Mouse (Mus musculus): ENCODE measurements around the gene Mettl21a. TPM values are rescaled to one million over a fixed set of nuclear protein-coding genes. Genes with fewer than 3 reads are reported as not detected.
"Not testable (repeated sequence)": the region's sequence is repeated elsewhere in the genome, so short reads cannot be mapped to it uniquely, and the experiment has no call there.

Gene Mettl21a
- polyA plus RNA-seq (2012): 0.17 and 0.26 TPM in 2 replicates

DNA sequence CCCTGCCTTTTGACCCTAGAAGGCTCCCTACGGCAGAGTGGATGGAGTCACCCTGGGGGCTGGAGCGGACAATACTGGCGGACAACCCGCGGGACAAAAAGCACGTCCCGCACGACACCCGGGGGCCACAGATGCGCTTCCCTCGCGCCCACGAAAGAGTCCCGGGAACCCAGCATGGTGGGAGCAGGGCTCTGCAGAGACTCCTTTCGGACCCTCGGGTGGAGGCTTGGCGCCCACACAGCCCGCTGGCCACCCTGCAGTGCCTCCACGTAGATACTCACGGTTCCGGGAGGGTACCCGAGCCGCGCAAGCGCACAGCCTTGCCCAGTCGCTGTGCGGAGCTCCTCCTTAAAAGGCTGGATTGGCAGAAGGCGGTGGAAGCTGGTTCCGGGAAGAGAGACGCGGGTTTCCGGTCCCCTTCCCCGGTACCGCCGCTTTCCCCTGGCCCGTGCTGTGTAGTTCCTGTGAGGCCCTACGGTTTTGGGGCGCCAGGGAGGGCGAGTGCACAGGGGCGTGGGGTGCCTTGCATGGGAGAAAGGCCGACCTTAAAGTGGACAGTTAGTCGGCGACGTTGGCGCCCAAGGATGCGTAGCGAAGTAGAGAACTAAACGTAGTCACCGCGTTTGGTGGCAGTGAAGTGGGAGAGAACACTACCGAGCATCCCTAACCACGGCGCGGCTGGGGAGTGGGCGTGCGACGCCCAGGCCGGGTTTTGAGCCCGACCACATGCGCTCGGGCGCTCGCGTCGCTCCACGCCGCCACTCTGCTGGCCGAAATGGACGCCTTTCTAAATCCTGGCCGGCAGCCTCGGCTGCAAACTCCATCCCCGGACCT is at the start of gene Mettl21a:
Mettl21a (minus strand) TSS at position 362 of the 834 bp plus-strand sequence.
- Histone ChIP-seq H3K9me3 (ENCODE audit: control insufficient read depth, low read length) (no peaks in the 10 kb centered on the region), H3K36me3 (ENCODE audit: control insufficient read depth) (peaks cover 23% of the 10 kb centered on the region), H3K27me3 (ENCODE audit: control insufficient read depth) (no peaks in the 10 kb centered on the region), H3K4me1 (ENCODE audit: control insufficient read depth) (peaks cover 35% of the 10 kb centered on the region), H3K4me3 (replicated peaks) (peak within 1 kb of the TSS; percentile 91)
- TF ChIP-seq GATA1 (IDR thresholded peaks at IDR 0.05; ENCODE audit: low read length) (no peak), TAL1 (IDR thresholded peaks at IDR 0.05; ENCODE audit: low read length) (no peak)

DNA sequence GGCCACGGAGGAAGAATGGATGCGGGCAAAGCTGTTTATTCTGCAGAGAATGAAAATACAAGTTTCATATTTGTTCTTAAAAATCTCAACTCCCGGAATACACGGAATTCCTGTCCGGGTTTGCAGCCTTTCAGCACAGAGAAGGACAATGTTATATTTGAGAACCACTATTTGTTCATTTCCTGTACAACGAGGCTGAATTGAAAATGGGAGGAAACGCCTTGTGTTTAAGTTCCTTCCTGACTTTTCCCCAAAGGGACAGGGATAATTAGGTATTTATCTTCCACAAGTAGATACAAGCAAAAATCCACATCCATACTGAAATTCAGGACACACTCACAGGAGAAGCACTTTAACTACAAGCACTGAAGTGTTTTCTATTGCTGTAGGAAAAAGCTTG is 41.8 kb upstream of the Mettl21a start:
- H3K27me3 ChIP-seq (ENCODE audit: control insufficient read depth): no peaks in the 10 kb centered on the region
- H3K4me3 ChIP-seq (replicated peaks): no peak overlapping the region
- H3K36me3 ChIP-seq (ENCODE audit: control insufficient read depth): no peaks in the 10 kb centered on the region
- H3K9me3 ChIP-seq (ENCODE audit: control insufficient read depth, low read length): no peaks in the 10 kb centered on the region
- TF ChIP-seq TAL1 (IDR thresholded peaks at IDR 0.05; ENCODE audit: low read length): no peak
- TF ChIP-seq GATA1 (IDR thresholded peaks at IDR 0.05; ENCODE audit: low read length): no peak
- peaks cover 2% of the 10 kb centered on the region; the same call in 1 of the 2 replicates for H3K4me1 ChIP-seq (ENCODE audit: control insufficient read depth)

DNA sequence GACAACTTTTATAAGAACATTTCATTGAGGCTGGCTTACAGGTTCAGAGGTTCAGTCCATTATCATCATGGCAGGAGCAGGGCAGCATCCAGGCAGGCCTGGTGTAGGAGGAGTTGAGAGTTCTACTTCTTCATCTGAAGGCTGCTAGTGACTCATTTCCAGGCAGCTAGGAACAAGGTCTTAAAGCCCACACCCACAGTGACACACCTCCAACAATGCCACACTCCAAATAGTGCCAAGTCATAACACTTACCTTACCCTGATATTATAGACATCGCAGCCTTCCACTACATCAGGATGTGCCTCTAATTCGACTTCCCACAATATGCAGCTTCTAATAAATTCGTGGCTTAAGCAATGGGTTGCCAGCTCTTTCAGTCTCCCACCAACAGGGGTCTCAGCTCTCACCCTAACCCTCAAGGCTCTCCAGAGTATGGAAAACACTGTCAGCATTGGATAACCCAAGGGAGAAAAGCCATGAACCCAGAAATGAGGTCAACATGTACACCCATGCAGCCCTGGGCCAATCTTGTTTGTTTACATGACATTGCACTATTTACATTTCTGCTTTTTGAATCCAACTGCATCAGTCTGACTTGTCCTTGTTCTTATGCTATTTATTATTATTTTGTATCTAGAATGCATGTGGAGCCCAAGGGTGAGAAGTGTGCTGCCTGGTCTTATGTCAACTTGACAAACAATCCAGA is 39.5 kb upstream of the Mettl21a start:
- TF ChIP-seq GATA1 (IDR thresholded peaks at IDR 0.05; ENCODE audit: low read length): no peak
- TF ChIP-seq TAL1 (IDR thresholded peaks at IDR 0.05; ENCODE audit: low read length): no peak

DNA sequence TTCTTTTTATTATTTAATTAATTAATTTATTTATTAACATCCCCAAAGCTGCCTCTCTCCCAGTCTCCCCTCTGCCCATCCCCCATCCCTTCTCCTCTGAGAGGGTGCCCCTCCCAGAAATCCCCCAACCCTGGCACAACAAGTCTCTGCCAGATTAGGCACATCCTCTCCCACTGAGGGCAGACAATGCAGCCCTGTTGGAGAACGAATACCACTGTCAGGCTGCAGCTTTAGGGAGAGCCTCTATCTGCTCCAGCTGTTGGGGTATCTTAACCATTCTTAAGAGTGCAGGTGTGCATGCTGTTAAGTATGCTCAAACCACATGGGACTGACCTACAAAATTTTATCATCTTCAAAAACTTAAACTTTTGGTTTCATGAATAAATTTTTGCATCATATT is 38.4 kb upstream of the Mettl21a start:
- TF ChIP-seq GATA1 (IDR thresholded peaks at IDR 0.05; ENCODE audit: low read length): no peak
- no peak for TF ChIP-seq TAL1 (IDR thresholded peaks at IDR 0.05; ENCODE audit: low read length)
- Histone ChIP-seq H3K9me3 (ENCODE audit: control insufficient read depth, low read length) (no peaks in the 10 kb centered on the region), H3K4me1 (ENCODE audit: control insufficient read depth) (peaks cover 2% of the 10 kb centered on the region; the same call in 1 of the 2 replicates), H3K27me3 (ENCODE audit: control insufficient read depth) (no peaks in the 10 kb centered on the region), H3K36me3 (ENCODE audit: control insufficient read depth) (no peaks in the 10 kb centered on the region), H3K4me3 (replicated peaks) (no peak overlapping the region)

More for the DNA sequence above, 39.5 kb upstream of the Mettl21a start:
- Histone ChIP-seq H3K36me3 (ENCODE audit: control insufficient read depth) (no peaks in the 10 kb centered on the region), H3K4me3 (replicated peaks) (no peak overlapping the region), H3K9me3 (ENCODE audit: control insufficient read depth, low read length) (no peaks in the 10 kb centered on the region), H3K27me3 (ENCODE audit: control insufficient read depth) (no peaks in the 10 kb centered on the region), H3K4me1 (ENCODE audit: control insufficient read depth) (peaks cover 2% of the 10 kb centered on the region; the same call in 1 of the 2 replicates)

DNA sequence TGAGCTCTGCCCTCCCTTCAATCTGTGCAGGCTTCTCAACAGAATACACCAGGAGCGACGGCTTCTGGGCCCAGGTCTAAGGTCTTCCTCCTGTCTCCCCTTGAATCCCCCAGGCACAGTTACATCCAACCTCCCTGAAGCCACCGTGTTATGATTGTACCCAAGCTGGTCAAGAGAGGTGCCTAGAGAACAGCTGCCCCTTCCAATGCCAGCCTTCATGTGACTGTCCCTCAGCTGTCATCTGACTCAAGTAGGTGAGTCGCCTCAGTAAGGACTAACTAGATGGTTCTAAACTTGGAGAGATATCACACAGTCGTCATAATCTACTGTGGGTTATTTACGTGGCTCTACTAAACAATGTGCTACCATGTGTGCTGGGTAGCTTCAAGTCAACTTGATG is 36.7 kb upstream of the Mettl21a start:
- H3K9me3 ChIP-seq (ENCODE audit: control insufficient read depth, low read length): no peaks in the 10 kb centered on the region
- H3K4me1 ChIP-seq (ENCODE audit: control insufficient read depth): peaks cover 2% of the 10 kb centered on the region; the same call in 1 of the 2 replicates
- H3K36me3 ChIP-seq (ENCODE audit: control insufficient read depth): no peaks in the 10 kb centered on the region
- no peak overlapping the region for H3K4me3 ChIP-seq (replicated peaks)
- no peaks in the 10 kb centered on the region for H3K27me3 ChIP-seq (ENCODE audit: control insufficient read depth)
- TF ChIP-seq TAL1 (IDR thresholded peaks at IDR 0.05; ENCODE audit: low read length): no peak
- TF ChIP-seq GATA1 (IDR thresholded peaks at IDR 0.05; ENCODE audit: low read length): no peak

DNA sequence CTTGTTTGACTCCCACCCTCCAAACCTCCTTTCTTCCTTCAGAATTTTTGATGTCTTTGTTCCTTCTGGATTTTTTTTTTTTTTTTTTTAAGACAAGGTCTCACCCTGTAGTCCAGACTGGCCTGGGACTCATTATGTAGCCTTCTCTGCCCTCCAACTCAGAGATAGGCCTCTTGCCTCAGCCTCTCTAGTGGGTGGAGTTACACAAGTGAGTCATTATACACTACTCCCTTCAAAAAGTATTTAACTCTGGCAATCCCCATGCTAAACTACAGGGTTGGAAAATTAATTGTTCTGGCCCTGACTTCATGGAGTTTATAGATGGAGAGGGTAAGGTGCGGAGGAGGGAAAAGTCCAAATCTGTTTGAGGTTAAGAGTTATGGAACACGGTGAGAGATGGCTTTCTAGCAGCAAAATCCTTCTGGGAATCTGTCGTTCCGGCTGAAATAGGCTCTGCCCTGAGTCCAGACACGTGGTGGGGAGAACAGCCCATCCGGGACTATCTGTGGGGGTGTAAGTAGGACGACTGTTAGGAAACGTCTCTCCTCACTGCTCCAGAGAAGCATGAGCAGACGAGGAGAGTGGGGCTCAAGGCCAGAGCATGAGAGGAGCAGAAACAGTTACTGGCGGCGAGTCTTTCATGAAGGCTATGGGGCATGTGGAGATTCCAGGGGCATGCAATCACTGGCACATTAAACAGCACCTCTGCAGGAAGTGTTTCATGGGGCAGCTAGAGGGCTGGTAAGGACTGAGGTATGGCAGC is 32.5 kb upstream of the Mettl21a start:
- Histone ChIP-seq H3K27me3 (ENCODE audit: control insufficient read depth) (no peaks in the 10 kb centered on the region), H3K9me3 (ENCODE audit: control insufficient read depth, low read length) (no peaks in the 10 kb centered on the region), H3K4me3 (replicated peaks) (no peak overlapping the region), H3K4me1 (ENCODE audit: control insufficient read depth) (peaks cover 5% of the 10 kb centered on the region), H3K36me3 (ENCODE audit: control insufficient read depth) (no peaks in the 10 kb centered on the region)
- no peak for TF ChIP-seq GATA1 (IDR thresholded peaks at IDR 0.05; ENCODE audit: low read length)
- no peak for TF ChIP-seq TAL1 (IDR thresholded peaks at IDR 0.05; ENCODE audit: low read length)

DNA sequence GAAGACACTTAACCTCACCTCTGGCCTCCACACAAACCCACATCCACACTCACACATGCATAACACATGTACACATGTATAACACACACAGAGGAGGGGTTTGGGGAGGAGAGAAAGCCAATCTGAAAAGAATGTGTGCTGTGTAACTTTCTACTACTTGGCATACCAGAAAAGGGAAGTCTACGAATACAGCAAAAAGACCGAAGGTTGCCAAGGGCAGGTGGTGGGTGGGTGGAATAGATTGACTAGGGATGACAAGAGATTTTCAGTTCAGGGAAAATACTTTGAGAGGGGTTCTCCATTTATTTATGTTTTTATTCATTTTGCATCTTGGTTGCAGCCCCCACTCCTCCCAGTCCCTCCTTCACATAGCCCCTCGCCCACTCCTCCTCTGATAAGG is 27.5 kb upstream of the Mettl21a start:
- Histone ChIP-seq H3K9me3 (ENCODE audit: control insufficient read depth, low read length) (no peaks in the 10 kb centered on the region), H3K36me3 (ENCODE audit: control insufficient read depth) (no peaks in the 10 kb centered on the region), H3K4me3 (replicated peaks) (no peak overlapping the region), H3K4me1 (ENCODE audit: control insufficient read depth) (peaks cover 17% of the 10 kb centered on the region), H3K27me3 (ENCODE audit: control insufficient read depth) (no peaks in the 10 kb centered on the region)
- TF ChIP-seq GATA1 (IDR thresholded peaks at IDR 0.05; ENCODE audit: low read length): no peak
- TF ChIP-seq TAL1 (IDR thresholded peaks at IDR 0.05; ENCODE audit: low read length): no peak

DNA sequence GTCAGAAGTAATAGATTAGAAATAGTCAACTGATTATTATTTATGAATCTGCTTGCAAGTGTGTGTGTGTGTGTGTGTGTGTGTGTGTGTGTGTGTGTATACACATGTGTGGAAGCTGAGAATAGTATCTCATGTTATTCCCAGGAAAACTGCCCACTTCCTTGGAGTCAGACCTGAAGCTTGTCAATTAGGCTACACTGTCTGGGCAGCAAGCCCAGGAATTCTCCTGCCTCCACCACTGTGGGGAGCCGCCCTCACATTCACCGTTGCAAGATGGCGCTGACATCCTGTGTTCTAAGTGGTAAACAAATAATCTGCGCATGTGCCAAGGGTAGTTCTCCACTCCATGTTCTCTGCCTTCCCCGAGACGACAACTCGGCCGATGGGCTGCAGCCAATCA is 25.5 kb upstream of the Mettl21a start:
- not testable (repeated sequence) for H3K27me3 ChIP-seq (ENCODE audit: control insufficient read depth); H3K9me3 ChIP-seq (ENCODE audit: control insufficient read depth, low read length); H3K36me3 ChIP-seq (ENCODE audit: control insufficient read depth); H3K4me3 ChIP-seq (replicated peaks)
- peaks cover 34% of the 10 kb centered on the region for H3K4me1 ChIP-seq (ENCODE audit: control insufficient read depth)

DNA sequence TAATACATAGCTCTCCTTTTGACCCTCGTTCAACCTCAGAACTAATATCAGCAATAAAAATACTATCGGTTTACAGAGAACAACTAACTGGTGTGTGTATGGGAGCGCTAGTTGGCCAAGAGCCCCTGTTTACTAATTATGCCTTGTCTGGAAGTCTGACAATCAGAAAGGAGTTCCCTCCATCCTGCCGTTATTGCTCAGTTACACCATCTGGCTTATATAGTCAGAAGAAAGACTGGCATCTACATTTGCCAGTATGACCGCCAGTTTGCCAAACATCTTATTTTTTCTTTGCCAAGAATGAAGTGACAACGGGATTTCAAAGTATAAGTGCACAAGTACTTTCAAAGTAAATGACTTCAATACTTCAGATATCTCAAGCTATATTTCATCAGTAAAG is 24.0 kb upstream of the Mettl21a start:
- Histone ChIP-seq H3K4me3 (replicated peaks) (no peak overlapping the region), H3K27me3 (ENCODE audit: control insufficient read depth) (no peaks in the 10 kb centered on the region), H3K36me3 (ENCODE audit: control insufficient read depth) (no peaks in the 10 kb centered on the region), H3K9me3 (ENCODE audit: control insufficient read depth, low read length) (no peaks in the 10 kb centered on the region), H3K4me1 (ENCODE audit: control insufficient read depth) (peaks cover 36% of the 10 kb centered on the region)
- TF ChIP-seq GATA1 (IDR thresholded peaks at IDR 0.05; ENCODE audit: low read length) (no peak), TAL1 (IDR thresholded peaks at IDR 0.05; ENCODE audit: low read length) (no peak)

All from erythroblast, embryonic 14.5 days (primary cell).